Mouse (Mus musculus) embryo, embryonic 10.5 days (tissue): ENCODE results near the gene Cpsf7.
A peak's percentile ranks its signal among the peaks of the same experiment; 100 is the strongest.

Experiments used
- DNase-seq: peaks from one replicate; pipeline ENCODE4 v3.0.0-alpha.2; 2015; ENCODE audit warnings: low spot score

The Cpsf7 gene

DNA sequence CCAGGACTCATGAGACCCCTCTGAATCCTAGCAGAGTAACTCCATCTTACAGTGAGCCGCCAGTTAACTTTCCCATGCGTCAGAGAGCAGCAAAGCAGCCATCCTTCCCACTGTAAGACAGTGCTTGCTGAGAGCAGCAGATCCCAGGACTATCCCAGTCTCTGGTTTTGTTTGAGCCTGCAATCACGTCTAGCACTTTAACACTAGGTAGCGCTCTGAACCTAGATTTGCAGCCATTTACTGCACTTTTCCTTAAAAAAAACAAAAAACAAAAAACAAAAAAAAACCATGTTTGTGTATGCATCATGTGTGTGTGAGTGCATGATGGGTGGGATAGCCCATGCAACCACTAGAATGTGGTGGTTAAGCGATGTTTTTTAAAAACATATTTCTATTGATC, 35.0 kb downstream of the Cpsf7 start:
- DNase-seq = peak; percentile 39

- DNase-seq = peak; percentile 42
Observed at GRCm38 (mm10) chr19:10561558-10562314, 36.7 kb downstream of the Cpsf7 start.

GRCm38 (mm10) chr19:10562351-10562750, 37.3 kb downstream of the Cpsf7 start:
- no peak for DNase-seq

DNA sequence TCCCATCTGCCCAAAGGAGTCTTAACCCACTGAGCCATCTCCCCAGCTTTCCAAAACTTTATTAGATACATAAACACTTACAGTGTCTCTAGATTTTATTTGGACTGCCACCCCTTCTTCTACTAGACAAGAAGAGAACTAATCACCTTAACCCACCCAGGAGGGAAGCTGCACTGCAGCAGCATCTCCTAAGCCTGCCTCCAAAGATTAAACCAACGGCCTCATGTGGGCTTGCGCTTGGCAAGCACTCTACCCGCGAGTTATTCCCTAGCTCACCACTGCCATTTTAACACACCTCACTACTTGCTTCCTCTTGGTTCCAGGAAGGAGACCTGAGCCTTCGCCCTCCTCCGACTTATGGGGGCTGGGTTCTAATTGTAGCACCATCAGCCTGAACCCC, 39.2 kb downstream of the Cpsf7 start:
- no peak for DNase-seq

DNA sequence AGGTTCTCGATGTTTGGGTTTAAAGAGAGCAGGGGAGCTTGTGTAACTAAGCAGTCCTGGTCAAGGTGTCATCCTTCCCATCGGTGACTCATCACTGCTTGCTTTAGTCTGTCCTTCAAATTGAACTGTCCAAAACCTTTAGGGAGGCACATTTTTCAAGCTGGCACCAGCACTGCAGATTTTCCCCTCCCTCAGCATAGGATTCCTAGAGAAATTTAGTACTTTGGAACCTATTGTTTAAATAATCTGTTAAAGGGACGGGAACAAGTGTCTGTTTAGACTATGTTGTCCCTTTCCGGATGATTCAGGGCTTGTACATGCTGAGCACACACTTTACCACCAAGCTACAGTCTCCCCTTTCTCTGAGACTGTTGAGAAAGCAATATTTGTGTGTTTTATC, 40.2 kb downstream of the Cpsf7 start:
- DNase-seq = no peak

- DNase-seq = no peak
Observed at GRCm38 (mm10) chr19:10569627-10570026, 44.6 kb downstream of the Cpsf7 start.

- peak; percentile 97 for DNase-seq
Observed at GRCm38 (mm10) chr19:10576690-10577561, 51.9 kb downstream of the Cpsf7 start, which contains the start of the genes Cyb561a3 and Tmem138. Gene Cyb561a3 (plus strand): TSS chr19:10577172. Gene Tmem138 (minus strand): TSS chr19:10577362.

DNA sequence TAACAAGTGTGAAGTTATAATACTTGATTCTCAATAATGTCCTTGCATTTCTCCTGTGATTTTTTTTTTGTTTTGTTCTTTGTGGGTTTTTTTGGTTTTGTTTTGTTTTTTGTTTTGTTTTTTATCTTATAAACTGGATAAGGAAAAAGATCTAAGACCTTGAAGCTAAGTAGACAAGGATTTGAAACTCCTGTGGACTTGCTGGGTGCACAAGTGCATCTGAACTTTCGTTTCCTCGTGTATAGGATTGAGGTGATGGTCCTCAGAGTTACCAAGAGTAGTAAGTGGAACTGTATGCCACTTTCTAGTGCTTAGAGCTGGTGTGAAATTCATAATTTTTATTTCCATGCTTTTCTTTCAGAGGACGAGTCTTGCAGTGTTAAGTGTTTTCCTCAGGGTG, 55.0 kb downstream of the Cpsf7 start:
- DNase-seq = no peak

- no peak for DNase-seq
Observed at GRCm38 (mm10) chr19:10580761-10581160, 55.7 kb downstream of the Cpsf7 start.

- no peak for DNase-seq
Observed at GRCm38 (mm10) chr19:10581984-10582383, 56.9 kb downstream of the Cpsf7 start.

GRCm38 (mm10) chr19:10583550-10584146, 58.6 kb downstream of the Cpsf7 start:
- DNase-seq = no peak

- no peak for DNase-seq
Observed at GRCm38 (mm10) chr19:10585112-10585511, 60.0 kb downstream of the Cpsf7 start.

GRCm38 (mm10) chr19:10587231-10587630, 62.2 kb downstream of the Cpsf7 start:
- no peak for DNase-seq

GRCm38 (mm10) chr19:10589127-10589857, 64.2 kb downstream of the Cpsf7 start:
- DNase-seq = no peak

DNA sequence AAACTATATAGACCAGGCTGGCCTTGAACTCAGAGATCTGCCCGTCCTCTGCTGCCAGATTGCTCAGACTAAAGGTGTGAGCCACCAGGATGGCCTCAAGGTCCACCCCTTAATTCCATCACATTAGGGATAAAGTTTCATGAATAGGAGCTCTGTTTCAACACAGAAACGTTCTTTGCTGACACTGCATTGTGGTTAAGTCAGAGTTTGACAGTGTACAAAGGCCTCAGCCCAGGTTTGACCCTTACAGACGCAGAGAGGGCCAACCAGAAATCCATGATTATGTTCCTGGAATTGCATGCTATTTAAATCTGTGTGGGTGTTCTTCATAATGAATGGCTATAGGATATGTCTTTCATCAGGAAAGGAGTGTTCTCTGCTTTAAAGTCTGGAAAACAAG, 65.2 kb downstream of the Cpsf7 start:
- no peak for DNase-seq

GRCm38 (mm10) chr19:10591659-10592377, 66.8 kb downstream of the Cpsf7 start:
- no peak for DNase-seq
